Mouse (Mus musculus): Measurements from ENCODE around the gene Ksr2. TPM values are rescaled to one million over a fixed set of nuclear protein-coding genes. Genes with fewer than 3 reads are reported as not detected.

Ksr2 gene
- polyA plus RNA-seq, 1 experiment from 2014 or later: 8.0 TPM

DNA sequence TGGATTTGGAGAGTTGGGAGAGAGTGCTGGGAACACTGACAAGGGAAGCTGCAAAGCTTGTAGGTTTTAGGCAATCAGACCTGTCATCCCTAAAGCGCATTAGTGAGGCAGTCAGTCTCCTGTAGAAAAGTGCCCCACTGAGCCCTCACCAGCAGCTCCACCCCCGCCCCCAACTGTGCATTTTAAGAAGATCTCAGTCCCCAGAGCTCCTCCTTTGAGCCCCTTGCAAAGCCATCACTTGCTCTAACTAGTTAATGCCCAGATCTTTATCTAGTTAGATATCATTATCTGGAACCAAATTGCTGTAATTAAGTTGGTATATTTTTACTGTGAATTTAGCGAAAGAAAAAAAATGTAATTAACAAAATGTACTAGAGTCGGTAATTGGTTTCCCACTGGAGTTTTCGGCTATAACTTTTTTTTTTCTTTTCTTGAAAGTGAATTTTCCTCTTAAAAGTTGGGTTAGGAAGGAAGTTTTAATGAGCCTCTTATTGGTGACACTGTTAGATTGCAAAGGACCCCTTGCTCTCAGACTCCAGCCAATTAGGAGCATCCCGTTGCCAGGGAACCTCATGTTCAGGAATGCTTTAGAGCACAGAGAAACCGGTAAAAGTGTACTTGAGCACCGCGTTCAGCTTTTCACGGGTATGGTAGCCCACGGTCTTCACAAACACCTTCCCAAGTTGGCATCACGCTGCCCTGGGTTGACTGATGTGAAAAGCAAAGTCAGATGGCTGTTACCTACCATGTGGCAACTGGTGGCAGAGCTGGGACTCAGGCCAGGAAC lies 344.1 kb downstream of the Ksr2 start:
- H3K27ac ChIP-seq: no peak overlapping the region
- H3K4me3 ChIP-seq (replicated peaks; ENCODE audit: low read length): no peak overlapping the region
- H3K27me3 ChIP-seq (ENCODE audit: control insufficient read depth, insufficient read depth, low read length): no peaks in the 10 kb centered on the region
- H3K9me3 ChIP-seq (ENCODE audit: control insufficient read depth, low read length): 0 out of 2 replicates have a peak, but pooled peaks cover 3% of the 10 kb centered on the region
- no peak overlapping the region for H3K9ac ChIP-seq
- 26% methylated on average over 12 of the region's 12 CpGs for WGBS
- ATAC-seq (ENCODE audit: low FRiP score): no peak
- H3K4me2 ChIP-seq (replicated peaks): no peak overlapping the region
- H3K36me3 ChIP-seq (replicated peaks; ENCODE audit: control insufficient read depth, insufficient read depth): peaks cover 17% of the 10 kb centered on the region
- no peak for DNase-seq (ENCODE audit: low spot score)
- H3K4me1 ChIP-seq (replicated peaks; ENCODE audit: control insufficient read depth, insufficient read depth, low read length): no peaks in the 10 kb centered on the region; the same call in 1 of the 2 replicates

DNA sequence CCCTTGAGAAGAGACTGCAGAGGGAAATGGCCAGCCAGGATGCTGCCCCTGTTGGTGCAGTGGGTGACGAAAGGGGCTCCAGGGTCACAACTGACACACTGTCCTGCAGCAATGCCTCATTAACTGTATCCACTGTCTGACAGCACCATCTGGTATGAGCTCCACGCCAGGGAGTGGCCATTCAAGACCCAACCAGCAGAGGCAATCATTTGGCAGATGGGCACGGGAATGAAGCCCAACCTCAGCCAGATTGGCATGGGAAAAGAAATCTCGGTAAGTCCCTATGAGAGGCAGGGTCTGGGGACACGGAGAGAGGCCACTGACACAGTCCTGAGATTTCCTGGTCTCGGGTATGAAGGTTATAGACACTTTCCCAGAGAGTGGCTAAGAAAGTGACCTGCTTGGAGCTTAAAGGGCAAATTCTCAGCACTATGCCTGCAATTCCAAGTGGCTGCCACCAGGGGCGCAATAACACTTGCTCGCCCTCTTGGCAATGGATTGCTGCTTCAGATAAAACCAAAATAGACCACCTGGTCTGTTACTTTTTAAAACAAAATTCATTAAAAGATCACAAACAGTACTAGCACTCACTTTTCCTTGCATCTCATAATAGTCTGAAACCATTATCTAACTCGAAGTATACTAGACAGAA lies 347.5 kb downstream of the Ksr2 start:
- no peak for ATAC-seq (ENCODE audit: low FRiP score)
- DNase-seq (ENCODE audit: low spot score): no peak
- H3K9ac ChIP-seq: no peak overlapping the region
- 74% methylated on average over 9 of the region's 9 CpGs for WGBS
- 0 out of 2 replicates have a peak, but pooled peaks cover 3% of the 10 kb centered on the region for H3K9me3 ChIP-seq (ENCODE audit: control insufficient read depth, low read length)
- H3K4me2 ChIP-seq (replicated peaks): no peak overlapping the region
- no peak overlapping the region for H3K27ac ChIP-seq
- peaks cover 36% of the 10 kb centered on the region for H3K36me3 ChIP-seq (replicated peaks; ENCODE audit: control insufficient read depth, insufficient read depth)
- H3K27me3 ChIP-seq (ENCODE audit: control insufficient read depth, insufficient read depth, low read length): no peaks in the 10 kb centered on the region
- no peak overlapping the region for H3K4me3 ChIP-seq (replicated peaks; ENCODE audit: low read length)
- no peaks in the 10 kb centered on the region for H3K4me1 ChIP-seq (replicated peaks; ENCODE audit: control insufficient read depth, insufficient read depth, low read length)

DNA sequence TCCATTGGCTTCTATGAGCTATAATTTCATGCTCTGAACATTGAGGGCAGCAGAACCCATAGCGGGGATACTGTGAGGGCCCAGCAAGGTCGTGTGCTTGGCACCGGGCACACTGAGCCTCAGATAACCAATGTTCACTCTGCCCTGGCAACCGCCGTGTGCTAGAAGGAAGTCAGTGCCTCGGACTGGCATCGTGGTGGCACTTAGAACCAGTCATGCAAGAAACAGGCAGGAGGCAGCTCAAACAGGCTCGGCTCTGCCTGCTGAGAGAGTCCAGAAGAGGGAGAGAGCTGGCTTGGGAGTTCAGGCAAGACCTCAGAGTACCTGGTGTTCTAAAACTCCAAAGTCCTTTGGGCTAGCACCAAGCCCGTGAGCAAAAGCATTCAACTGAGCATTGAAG lies 350.7 kb downstream of the Ksr2 start:
- DNase-seq (ENCODE audit: low spot score): no peak

DNA sequence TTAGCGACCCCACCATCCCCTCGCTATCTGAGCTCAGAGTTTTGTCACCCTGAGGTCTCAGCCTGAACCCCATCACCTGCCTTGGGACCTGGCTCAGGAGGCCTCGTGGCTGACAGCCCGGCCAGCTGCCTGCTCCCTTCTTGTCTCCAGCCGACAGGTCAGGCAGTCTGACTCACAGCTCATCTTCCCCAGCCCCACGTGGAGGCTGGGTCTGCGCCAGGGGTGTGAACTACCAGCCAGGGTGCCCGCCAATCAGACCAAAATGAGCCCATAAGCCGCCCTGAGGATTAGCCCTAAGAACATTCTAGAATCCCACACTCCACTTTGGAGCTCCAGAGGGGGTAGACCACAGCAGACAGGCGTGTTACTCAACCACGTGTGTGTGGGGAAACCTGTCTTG lies 365.4 kb downstream of the Ksr2 start:
- Histone ChIP-seq H3K36me3 (replicated peaks; ENCODE audit: control insufficient read depth, insufficient read depth) (no peaks in the 10 kb centered on the region), H3K4me2 (replicated peaks) (no peak overlapping the region), H3K9me3 (ENCODE audit: control insufficient read depth, low read length) (no peaks in the 10 kb centered on the region), H3K4me3 (replicated peaks; ENCODE audit: low read length) (no peak overlapping the region), H3K4me1 (replicated peaks; ENCODE audit: control insufficient read depth, insufficient read depth, low read length) (no peaks in the 10 kb centered on the region), H3K9ac (no peak overlapping the region), H3K27ac (no peak overlapping the region), H3K27me3 (ENCODE audit: control insufficient read depth, insufficient read depth, low read length) (no peaks in the 10 kb centered on the region)
- DNase-seq (ENCODE audit: low spot score): no peak
- WGBS: 62% methylated on average over 11 of the region's 11 CpGs
- ATAC-seq (ENCODE audit: low FRiP score): no peak

More for the DNA sequence above, 350.7 kb downstream of the Ksr2 start:
- Histone ChIP-seq H3K9ac (no peak overlapping the region), H3K27ac (no peak overlapping the region), H3K4me2 (replicated peaks) (no peak overlapping the region), H3K4me1 (replicated peaks; ENCODE audit: control insufficient read depth, insufficient read depth, low read length) (no peaks in the 10 kb centered on the region), H3K9me3 (ENCODE audit: control insufficient read depth, low read length) (0 out of 2 replicates have a peak, but pooled peaks cover 3% of the 10 kb centered on the region), H3K36me3 (replicated peaks; ENCODE audit: control insufficient read depth, insufficient read depth) (peaks cover 36% of the 10 kb centered on the region), H3K4me3 (replicated peaks; ENCODE audit: low read length) (no peak overlapping the region), H3K27me3 (ENCODE audit: control insufficient read depth, insufficient read depth, low read length) (no peaks in the 10 kb centered on the region)
- 77% methylated on average over 9 of the region's 9 CpGs for WGBS
- no peak for ATAC-seq (ENCODE audit: low FRiP score)

DNA sequence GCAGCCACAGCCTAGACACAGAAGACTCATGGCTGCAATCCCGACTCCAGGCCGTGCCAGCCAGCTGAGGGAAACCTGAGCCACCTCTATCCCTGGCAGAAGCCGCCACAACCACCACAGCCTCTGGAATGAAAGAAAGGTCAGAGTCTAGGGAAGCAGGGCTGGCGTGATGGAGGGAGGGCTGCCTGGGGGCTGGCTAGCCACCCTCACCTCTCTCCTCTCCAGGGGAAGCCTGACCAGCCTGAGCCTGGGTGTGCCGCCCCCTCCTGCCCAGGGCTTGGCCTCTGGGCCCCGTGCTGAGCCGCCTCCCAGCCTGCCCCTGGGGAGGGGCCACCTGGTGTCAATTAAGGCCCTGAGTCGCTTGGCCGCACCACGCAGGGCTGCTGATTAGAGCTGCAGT lies 366.9 kb downstream of the Ksr2 start, which contains the start of gene Nos1:
TSS of gene Nos1 (plus strand) at position 352 of the 400 bp plus-strand sequence.
- H3K4me1 ChIP-seq (replicated peaks; ENCODE audit: control insufficient read depth, insufficient read depth, low read length): no peaks in the 10 kb centered on the region
- no peaks in the 10 kb centered on the region for H3K9me3 ChIP-seq (ENCODE audit: control insufficient read depth, low read length)
- H3K9ac ChIP-seq: no peak within 1 kb of the TSS
- 29% methylated on average over 9 of the region's 10 CpGs for WGBS
- H3K36me3 ChIP-seq (replicated peaks; ENCODE audit: control insufficient read depth, insufficient read depth): no peaks in the 10 kb centered on the region
- H3K27ac ChIP-seq: no peak within 1 kb of the TSS
- no peak within 1 kb of the TSS for H3K4me2 ChIP-seq (replicated peaks)
- H3K4me3 ChIP-seq (replicated peaks; ENCODE audit: low read length): no peak within 1 kb of the TSS
- no peaks in the 10 kb centered on the region for H3K27me3 ChIP-seq (ENCODE audit: control insufficient read depth, insufficient read depth, low read length)
- ATAC-seq (ENCODE audit: low FRiP score): 0 out of 2 replicates have a peak, but pooled peaks have one; percentile 27
- no peak for DNase-seq (ENCODE audit: low spot score)

DNA sequence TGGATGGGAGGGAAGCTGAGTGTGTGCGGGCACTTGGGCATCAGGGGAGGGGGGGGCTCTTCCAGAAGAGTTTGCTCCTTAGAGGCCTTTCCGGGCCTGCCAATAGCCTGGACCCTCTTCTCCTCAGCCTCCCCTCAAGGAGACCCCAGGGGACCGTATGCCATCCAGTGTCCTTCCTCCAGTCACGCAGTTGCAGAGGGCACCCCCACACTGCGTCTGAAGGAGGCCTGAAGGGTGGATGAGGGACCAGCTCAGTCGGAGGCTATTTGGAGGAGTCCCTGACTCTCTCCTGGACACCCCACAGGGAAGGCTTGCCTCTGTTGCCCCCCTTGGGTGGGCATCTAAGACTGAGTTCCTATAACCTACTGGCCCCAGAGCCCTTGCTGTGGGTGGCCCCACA lies 367.4 kb downstream of the Ksr2 start:
- no peak overlapping the region for H3K27ac ChIP-seq

DNA sequence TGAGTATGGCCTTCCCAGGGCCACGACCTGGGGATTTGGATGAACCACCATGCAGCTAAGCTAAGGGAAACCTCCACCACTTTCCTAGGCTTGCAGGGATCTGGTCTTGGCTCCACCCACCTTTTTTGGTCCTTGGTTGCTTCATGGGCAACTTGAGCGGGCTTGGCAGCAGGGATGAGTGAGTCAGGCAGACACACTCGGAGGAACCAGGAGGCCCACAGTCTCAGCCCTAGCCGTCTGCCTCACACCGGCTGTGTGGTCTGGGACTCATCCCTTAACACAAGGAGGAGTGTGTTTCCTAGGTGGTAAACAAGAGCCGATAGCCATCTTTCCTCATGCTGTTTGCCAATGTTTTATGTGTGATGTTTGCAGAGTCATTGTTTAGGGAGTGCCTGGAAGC lies 376.3 kb downstream of the Ksr2 start:
- Histone ChIP-seq H3K36me3 (replicated peaks; ENCODE audit: control insufficient read depth, insufficient read depth) (no peaks in the 10 kb centered on the region), H3K9me3 (ENCODE audit: control insufficient read depth, low read length) (no peaks in the 10 kb centered on the region), H3K27ac (no peak overlapping the region), H3K4me2 (replicated peaks) (no peak overlapping the region), H3K4me3 (replicated peaks; ENCODE audit: low read length) (no peak overlapping the region), H3K9ac (no peak overlapping the region), H3K27me3 (ENCODE audit: control insufficient read depth, insufficient read depth, low read length) (no peaks in the 10 kb centered on the region), H3K4me1 (replicated peaks; ENCODE audit: control insufficient read depth, insufficient read depth, low read length) (no peaks in the 10 kb centered on the region)
- DNase-seq (ENCODE audit: low spot score) (no peak), ATAC-seq (ENCODE audit: low FRiP score) (no peak)
- 84% methylated on average over 6 of the region's 6 CpGs for WGBS

More for the DNA sequence above, 367.4 kb downstream of the Ksr2 start:
- H3K4me2 ChIP-seq (replicated peaks): no peak overlapping the region
- no peaks in the 10 kb centered on the region for H3K27me3 ChIP-seq (ENCODE audit: control insufficient read depth, insufficient read depth, low read length)
- H3K9ac ChIP-seq: no peak overlapping the region
- 60% methylated on average over 6 of the region's 6 CpGs for WGBS
- ATAC-seq (ENCODE audit: low FRiP score) (no peak), DNase-seq (ENCODE audit: low spot score) (no peak)
- H3K36me3 ChIP-seq (replicated peaks; ENCODE audit: control insufficient read depth, insufficient read depth): no peaks in the 10 kb centered on the region
- H3K4me3 ChIP-seq (replicated peaks; ENCODE audit: low read length): no peak overlapping the region
- no peaks in the 10 kb centered on the region for H3K9me3 ChIP-seq (ENCODE audit: control insufficient read depth, low read length)
- no peaks in the 10 kb centered on the region for H3K4me1 ChIP-seq (replicated peaks; ENCODE audit: control insufficient read depth, insufficient read depth, low read length)

DNA sequence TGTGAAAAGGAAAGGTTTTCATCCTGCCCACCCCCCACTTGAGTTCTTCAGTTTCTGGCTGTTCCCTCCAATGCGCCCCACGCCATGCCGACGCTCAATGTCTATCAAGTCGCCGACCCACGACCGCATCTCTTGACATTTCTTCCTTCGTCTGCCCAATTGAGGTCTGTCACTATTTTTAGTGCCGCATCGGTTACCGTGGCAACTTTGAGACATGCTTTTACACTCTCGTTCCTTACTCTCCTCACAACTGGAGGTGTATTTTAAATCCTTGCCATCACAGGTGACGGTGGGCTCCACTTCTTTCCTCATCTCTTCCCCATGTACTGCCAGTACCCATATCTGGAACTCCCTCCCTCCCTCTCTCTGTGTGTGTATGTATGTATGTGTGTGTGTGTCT lies 378.1 kb downstream of the Ksr2 start:
- ATAC-seq (ENCODE audit: low FRiP score): no peak
- no peak overlapping the region for H3K4me2 ChIP-seq (replicated peaks)
- H3K36me3 ChIP-seq (replicated peaks; ENCODE audit: control insufficient read depth, insufficient read depth): no peaks in the 10 kb centered on the region
- WGBS: 61% methylated on average over 14 of the region's 14 CpGs
- no peak overlapping the region for H3K9ac ChIP-seq
- no peak for DNase-seq (ENCODE audit: low spot score)
- no peak overlapping the region for H3K27ac ChIP-seq
- H3K9me3 ChIP-seq (ENCODE audit: control insufficient read depth, low read length): no peaks in the 10 kb centered on the region
- H3K4me3 ChIP-seq (replicated peaks; ENCODE audit: low read length): no peak overlapping the region
- H3K4me1 ChIP-seq (replicated peaks; ENCODE audit: control insufficient read depth, insufficient read depth, low read length): no peaks in the 10 kb centered on the region
- H3K27me3 ChIP-seq (ENCODE audit: control insufficient read depth, insufficient read depth, low read length): no peaks in the 10 kb centered on the region

DNA sequence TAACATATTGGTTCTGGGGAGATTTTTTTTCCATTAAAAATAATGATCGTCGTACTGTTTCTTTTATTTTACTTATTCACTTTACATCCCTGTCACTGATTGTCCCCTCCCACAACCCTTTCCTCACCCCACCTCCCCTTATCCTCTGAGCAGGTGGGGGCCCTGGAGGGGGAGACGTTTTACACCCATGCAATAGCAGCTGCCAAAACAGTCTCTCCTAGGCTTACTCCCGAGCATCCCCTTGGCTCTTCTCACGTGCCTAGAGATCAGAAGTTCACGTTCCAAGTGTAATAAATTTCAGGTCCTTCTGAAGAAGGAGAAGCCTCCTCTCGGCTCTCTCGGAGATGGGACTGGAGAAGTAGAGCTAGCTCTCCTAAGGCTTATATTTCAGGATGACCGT lies 387.0 kb downstream of the Ksr2 start:
- Histone ChIP-seq H3K4me2 (replicated peaks) (no peak overlapping the region), H3K27me3 (ENCODE audit: control insufficient read depth, insufficient read depth, low read length) (no peaks in the 10 kb centered on the region), H3K4me1 (replicated peaks; ENCODE audit: control insufficient read depth, insufficient read depth, low read length) (no peaks in the 10 kb centered on the region), H3K4me3 (replicated peaks; ENCODE audit: low read length) (no peak overlapping the region), H3K9ac (no peak overlapping the region), H3K36me3 (replicated peaks; ENCODE audit: control insufficient read depth, insufficient read depth) (no peaks in the 10 kb centered on the region), H3K27ac (no peak overlapping the region), H3K9me3 (ENCODE audit: control insufficient read depth, low read length) (no peaks in the 10 kb centered on the region)
- ATAC-seq (ENCODE audit: low FRiP score) (no peak), DNase-seq (ENCODE audit: low spot score) (no peak)
- WGBS: 80% methylated on average over 9 of the region's 9 CpGs
